1 mouse cellular context compared by ENCODE assay signal in genomic region chr8:13105087-13105881, GRCm38 (mm10).
A peak's percentile ranks its signal among the peaks of the same experiment; 100 is the strongest.
TF ChIP-seq lines count a peak whose summit lies in the region.

Pcid2 (minus strand) TSS chr8:13105459.
Cul4a (plus strand) TSS chr8:13105621.

TF ChIP-seq in CH12.LX, 34 proteins besides CTCF, POLR2A, EP300 and RAD21 (continued from another document):
- no peak for TF ChIP-seq JUN (IDR thresholded peaks at IDR 0.05; ENCODE audit: insufficient read depth, low read depth, low read length)
- TF ChIP-seq PAX5 (IDR thresholded peaks at IDR 0.05; ENCODE audit: low read length): no peak
- TF ChIP-seq E2F4 (IDR thresholded peaks at IDR 0.05; ENCODE audit: insufficient replicate concordance, low read depth, low read length): no peak
- no peak for TF ChIP-seq ELF1 (IDR thresholded peaks at IDR 0.05; ENCODE audit: low read depth, low read length)
- TF ChIP-seq TBP (conservative IDR thresholded peaks at IDR 0.05; ENCODE audit: low read depth, low read length): no peak
- 0 out of 2 replicates have a peak, but pooled peaks have one; percentile 28 for TF ChIP-seq POLR2AphosphoS2 (IDR thresholded peaks at IDR 0.05; ENCODE audit: low read depth, low read length)
- no peak for TF ChIP-seq USF2 (conservative IDR thresholded peaks at IDR 0.05; ENCODE audit: low read depth, low read length)
- no peak for TF ChIP-seq ZKSCAN1 (IDR thresholded peaks at IDR 0.05; ENCODE audit: borderline replicate concordance, low read depth, low read length)
- 0 out of 2 replicates have a peak, but pooled peaks have one; percentile 20 for TF ChIP-seq MXI1 (IDR thresholded peaks at IDR 0.05; ENCODE audit: low read depth, low read length)
- peak; percentile 50; the same call in 1 of the 2 replicates for TF ChIP-seq TCF12 (IDR thresholded peaks at IDR 0.05; ENCODE audit: low read depth, low read length)
- TF ChIP-seq ZMIZ1 (IDR thresholded peaks at IDR 0.05; ENCODE audit: low read depth, low read length): peak; percentile 66; the same call in 1 of the 2 replicates
- no peak for TF ChIP-seq ETS1 (conservative IDR thresholded peaks at IDR 0.05; ENCODE audit: low read depth, low read length)
- TF ChIP-seq SMC3 (IDR thresholded peaks at IDR 0.05; ENCODE audit: low read depth, low read length): peak; percentile 29
- TF ChIP-seq CHD2 (IDR thresholded peaks at IDR 0.05; ENCODE audit: low read length): no peak
- TF ChIP-seq UBTF (IDR thresholded peaks at IDR 0.05; ENCODE audit: low read depth, low read length): 0 out of 2 replicates have a peak, but pooled peaks have one; percentile 43
- TF ChIP-seq IRF4 (IDR thresholded peaks at IDR 0.05; ENCODE audit: low read depth, low read length): no peak
- TF ChIP-seq SIN3A (IDR thresholded peaks at IDR 0.05; ENCODE audit: low read length): no peak; the same call in none of the 2 replicates
- TF ChIP-seq RCOR1 (conservative IDR thresholded peaks at IDR 0.05; ENCODE audit: low read depth, low read length): no peak
- no peak for TF ChIP-seq MAFK (IDR thresholded peaks at IDR 0.05; ENCODE audit: insufficient replicate concordance, low read length)
- TF ChIP-seq HCFC1 (IDR thresholded peaks at IDR 0.05; ENCODE audit: low read depth, low read length): peak; percentile 23; the same call in 1 of the 2 replicates
- no peak for TF ChIP-seq MAZ (IDR thresholded peaks at IDR 0.05; ENCODE audit: low read depth, low read length)
- TF ChIP-seq MAX (IDR thresholded peaks at IDR 0.05; ENCODE audit: low read length): peak; percentile 6; the same call in 1 of the 2 replicates
